Mouse (Mus musculus) 3T3-L1 (cell line): Measurements from ENCODE around the gene Cilp.
"Not testable (repeated sequence)": the region's sequence is repeated elsewhere in the genome, so short reads cannot be mapped to it uniquely, and the experiment has no call there.

Experiments
- DNase-seq: peaks from one replicate; pipeline ENCODE4 v3.0.0-alpha.2; 2015; ENCODE audit warnings: low read depth, low spot score

The Cilp gene

DNA sequence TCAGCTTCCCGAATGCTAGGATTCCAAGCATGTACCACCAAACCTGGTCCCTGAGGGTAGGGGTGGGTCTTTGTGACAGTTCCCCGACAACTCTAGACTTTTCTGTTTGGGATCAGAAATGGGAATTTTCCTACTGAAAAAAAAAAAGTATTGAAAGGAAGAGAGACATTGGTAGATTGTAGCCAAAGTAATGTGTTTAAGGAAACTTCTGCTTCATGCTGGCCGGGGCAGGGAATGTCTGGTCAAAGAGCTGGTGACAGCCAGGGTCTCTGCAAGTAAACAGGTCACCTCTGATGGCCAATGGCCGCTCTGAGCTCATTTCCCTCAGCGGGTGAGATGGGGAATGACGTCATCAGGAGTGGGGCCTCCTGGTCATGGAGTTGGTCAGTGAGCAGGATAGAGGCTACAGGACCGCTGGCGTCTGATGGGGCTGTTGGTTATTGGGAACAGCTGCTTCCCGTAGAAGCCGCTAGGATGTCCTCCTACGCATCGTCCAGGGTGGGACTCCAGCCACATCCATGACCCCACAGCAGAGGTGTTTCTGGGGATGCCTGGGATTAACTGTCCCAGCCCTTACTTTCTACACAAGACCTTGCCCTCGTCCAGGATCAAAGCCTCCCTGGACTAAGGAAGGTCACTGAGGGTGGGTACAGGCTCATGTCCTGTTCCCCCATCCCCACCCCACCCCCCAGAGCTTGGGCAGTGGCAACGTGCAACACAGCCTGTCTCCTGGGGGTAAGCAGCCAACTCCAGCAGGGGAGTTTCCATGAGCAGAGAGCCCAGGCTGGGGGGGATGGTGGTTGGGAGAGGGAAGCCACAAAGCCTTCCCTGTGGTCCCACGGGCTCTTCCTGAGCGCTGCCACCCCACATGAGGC is 17.2 kb upstream of the Cilp start:
- no peak for DNase-seq

DNA sequence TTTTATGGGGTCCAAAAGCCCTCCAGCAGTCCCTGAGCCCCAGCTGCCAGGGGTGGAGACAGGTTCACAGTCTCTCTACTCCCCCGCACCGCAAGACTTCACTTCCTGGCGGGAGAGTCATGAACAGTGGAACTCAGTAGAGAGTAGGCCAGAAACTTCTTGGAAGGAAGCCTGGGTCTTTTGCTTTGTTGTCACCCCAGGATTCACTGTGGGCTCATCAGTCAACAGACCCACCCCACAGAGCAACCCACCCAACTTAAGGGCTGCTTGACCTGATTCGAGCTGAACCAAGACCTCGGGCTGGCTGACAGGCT is 16.6 kb upstream of the Cilp start:
- no peak for DNase-seq

DNA sequence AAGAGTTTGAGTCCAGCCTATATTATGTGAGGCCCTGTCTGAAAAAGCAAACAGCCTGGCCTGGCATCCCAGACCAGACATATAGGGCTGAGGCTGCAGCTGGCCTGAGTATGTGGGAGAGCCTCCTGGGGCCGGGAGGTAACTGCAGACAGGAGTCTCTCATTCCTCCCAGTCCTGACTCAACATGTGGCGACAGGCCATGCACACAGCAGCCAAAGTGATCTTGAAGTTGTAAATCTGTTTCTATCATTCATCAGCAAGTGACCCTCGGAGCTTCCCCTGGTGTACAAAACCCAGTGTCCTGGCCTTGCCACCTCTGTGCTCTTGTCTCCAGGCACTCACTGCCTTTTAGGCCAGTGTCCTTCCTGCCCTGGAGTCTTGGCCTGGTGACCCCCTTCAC is 13.0 kb upstream of the Cilp start:
- peak; percentile 68 for DNase-seq

DNA sequence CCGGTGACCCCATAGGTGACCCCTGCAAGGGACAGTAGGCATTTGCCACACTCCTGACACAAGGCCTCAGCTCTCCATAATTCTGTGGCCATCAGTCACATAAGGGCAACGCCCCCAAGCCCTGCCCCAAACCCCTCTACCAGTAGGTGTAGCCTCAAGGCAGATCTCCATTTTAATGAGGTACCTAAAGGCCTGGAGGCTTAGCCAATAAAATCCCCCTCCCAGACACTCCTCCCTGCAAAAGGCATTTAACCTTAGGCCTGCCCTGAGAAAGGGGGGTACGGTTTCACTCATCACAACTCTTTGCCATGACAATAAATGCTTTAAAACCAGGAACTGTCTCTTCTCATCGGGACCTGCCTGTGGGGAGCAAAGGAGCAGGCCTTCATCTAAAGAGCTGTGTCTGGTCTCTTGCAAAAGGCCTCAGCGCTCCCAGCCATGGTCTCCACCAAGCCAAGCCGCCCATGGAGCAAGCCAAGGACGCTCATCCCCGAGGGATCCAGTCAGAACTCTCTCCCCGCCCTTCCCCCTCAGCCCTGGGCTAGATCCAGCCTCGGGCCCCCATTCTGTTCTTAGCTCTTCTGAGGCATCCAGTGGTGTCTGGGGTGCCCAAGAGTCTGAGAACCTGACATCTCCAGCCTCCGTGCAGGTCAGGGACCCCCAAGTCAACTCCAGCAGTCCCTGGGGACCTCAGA is 8.9 kb upstream of the Cilp start:
- no peak for DNase-seq

DNA sequence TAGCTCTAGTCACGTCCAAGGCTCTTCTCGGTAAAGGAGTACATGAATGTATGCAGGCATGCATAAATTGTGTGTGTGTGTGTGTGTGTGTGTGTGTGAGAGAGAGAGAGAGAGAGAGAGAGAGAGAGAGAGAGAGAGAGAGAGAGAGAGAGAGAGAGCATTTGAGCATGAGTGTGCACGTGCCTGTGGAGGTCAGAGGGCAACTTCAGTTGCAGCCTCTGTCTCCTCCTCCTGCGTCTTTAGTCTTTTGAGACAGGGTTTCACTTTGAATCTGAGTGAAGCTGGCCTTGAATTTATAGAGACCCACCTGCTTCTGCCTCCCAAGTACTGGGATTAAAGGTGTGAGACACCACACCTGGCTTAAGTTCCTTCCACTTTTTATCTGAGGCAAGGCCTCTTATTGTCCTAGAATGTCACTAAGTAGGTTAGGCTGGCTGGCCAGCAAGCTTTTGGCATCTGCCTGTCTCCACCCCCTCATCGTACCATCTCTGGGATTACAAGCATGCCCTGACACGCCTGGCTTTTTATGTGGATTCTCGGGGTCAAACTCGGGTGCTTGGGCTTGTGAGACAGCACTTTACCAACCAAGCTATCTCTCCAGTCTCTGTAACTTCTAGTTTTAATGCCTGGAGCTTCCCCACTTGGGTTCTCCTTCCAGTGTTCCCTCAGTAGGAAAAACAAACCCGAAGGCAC is 7.6 kb upstream of the Cilp start:
- DNase-seq, result no peak

DNA sequence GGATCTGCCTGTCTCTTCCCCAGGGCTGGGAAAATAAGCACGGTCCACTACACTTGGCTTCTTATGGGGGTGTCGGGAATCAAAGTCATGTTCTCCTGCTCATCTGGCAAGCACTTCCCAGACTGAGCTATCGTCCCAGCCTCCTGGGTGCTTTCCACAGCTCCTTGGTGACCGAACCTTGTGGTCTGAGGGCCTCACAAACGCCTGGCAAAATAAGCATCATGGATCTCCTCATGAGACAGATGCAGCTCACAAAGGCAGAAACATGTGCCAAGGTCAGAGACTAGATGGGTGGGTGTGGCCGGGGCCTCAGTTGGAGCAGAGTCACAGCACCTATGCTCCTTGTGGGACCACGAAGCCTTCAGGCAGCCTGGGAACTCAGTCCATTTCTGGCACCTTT is 5.6 kb upstream of the Cilp start:
- peak; percentile 14 for DNase-seq

DNA sequence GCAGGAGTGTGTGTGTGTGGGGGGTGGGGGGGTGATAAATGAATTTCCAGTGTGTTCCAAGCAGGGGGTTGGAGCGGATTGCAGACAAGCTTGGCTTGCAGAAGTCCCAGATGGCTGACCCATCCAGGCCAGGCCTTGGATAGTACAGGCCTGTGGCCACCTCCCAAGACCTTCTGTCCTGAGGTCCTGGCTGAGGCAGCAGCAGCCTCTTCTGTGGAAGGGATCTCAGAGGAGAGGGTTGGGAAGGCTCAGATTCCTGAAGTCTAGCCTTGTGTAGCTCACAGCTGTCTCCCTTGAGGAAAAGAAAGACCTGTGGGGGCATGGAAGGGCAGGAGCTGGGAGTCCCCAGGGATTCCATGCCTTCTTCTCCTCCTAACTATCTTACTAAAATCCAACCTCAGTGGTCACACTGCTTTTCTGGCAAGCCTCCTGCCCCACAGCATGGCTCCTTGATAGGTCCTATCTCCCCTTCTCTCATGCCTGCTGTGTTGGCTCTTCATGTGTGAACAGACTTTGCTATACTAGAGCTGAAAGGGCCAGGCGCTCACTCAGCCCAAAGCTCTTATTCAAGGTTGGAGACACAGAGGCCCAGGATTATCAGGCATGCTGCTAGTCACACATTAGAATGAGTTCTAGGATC is 3.3 kb upstream of the Cilp start:
- DNase-seq, result no peak

DNA sequence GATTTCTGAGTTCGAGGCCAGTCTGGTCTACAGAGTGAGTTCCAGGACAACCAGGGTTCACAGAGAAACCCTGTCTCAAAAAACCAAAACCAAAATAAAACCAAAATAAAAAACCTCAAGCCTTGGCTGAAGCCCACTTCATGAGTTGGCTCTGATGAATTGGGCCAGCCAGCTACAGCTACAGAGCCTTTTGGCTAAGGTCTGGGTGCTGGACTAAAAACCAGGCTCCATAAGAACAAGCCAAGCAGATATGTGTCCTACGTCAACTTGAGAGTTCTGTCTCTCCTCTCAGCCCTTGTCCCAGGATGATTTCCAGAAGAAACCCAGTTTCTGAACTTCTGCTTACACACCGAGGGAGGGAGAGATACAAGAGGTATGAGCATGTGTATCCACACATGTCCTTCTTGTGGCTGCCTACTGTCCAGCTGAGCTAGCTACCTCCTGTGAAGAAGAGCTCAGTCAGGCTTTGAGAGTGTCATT is 2.3 kb upstream of the Cilp start:
- no peak for DNase-seq

DNA sequence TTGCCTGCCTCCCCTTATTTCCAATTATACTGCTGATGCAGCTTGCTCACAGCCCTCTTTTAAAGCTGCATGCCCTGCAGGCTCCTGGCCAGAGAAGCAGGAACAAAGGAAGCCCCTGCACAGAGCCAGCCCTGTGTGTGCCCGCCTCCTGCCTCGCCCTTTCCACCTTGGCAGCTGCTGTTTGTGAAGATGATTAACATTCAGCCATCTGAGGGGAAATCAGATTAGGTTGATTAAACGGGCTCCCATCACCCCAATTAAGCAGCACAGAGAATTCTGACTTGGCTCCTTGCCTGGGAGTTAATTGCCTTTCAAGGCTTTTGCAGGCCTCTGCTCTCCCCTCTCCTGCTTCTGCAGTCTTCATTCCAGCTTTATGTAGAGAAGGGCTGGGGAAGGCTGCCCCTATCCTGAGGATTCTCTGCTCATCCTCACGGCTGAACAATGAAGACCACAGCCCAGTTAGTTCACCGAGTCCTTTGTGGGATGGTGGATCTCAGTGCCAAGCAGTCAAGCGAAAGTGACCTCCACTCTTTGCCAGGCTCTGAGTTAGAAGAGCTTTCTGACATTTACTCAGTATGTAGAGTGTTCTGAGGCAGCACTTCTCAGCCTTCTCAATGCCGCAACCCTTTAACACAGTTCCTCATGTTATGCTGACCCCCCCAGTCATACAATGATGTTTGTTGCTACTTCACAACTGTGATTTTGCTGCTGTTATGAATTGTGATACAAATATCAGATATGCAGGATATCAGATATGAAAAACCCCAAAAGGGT is 2.9 kb downstream of the Cilp start:
- DNase-seq, result no peak

DNA sequence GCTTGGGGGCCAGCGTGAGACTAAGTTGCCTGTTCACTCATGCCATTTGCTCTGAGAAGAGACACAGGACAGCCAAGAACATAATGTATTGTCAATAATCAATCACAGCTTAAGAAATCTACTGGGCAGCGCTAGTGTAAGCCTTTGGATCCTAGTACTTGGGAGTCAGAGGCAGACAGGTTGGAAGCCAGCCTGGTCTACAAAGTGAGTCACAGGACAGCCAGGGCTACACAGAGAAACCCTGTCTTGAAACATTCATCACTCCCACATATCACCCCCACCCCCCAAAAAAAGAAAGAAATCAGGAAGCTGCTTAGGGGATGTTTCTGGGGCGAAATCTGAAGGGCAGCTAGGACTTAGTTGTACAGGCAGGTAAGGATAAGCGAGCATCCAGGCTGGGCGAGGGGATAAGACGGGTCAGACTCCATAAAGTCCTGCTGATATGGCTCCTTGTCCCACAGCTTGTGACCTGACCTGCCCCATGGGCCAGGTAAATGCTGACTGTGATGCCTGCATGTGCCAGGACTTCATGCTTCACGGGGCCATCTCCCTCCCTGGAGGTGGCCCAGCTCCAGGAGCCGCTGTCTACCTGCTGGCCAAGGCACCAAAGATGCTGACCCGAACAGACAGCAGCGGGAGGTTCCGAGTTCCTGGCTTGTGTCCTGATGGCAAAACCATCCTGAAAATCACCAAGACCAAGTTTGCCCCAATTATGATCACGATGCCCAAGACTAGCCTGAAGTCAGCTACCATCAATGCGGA is 8.2 kb downstream of the Cilp start:
- peak; percentile 53 for DNase-seq

DNA sequence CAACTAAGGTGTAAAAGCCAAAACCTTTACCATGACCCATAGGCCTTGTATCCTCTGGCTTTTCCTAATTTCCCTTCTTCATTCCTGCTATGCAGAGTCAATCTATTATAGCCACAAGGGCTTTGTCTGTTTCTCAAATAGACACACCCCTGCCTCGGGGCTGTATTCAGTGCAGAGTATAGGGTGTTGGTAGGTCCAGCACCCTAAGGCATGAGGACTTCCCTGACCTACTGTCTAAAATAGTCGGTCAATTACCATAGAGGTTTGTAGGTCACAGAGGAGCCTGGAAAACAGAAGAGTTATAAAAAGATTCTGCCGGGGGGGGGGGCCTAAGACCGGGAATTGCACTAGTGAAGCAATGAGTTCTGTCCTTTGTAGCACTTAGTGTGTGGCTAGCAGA is 8.9 kb downstream of the Cilp start:
- DNase-seq, result no peak

DNA sequence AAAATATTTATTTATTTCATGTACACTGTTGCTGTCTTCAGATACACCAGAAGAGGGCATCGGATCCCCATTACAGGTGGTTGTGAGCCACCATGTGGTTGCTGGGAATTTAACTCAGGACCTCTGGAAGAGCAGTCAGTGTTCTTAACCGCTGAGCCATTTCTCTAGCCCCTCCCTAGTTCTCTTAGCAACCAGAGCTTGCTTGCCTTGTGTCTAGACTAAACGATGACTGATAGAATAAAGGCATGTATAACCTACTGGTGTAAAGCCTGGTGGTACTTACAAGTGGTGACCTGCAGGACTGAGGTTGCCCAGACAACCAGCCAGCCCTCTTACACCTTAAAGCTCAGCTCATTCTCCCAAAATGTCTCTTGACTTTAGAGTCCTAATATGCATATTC is 9.9 kb downstream of the Cilp start:
- DNase-seq, result not testable (repeated sequence)

DNA sequence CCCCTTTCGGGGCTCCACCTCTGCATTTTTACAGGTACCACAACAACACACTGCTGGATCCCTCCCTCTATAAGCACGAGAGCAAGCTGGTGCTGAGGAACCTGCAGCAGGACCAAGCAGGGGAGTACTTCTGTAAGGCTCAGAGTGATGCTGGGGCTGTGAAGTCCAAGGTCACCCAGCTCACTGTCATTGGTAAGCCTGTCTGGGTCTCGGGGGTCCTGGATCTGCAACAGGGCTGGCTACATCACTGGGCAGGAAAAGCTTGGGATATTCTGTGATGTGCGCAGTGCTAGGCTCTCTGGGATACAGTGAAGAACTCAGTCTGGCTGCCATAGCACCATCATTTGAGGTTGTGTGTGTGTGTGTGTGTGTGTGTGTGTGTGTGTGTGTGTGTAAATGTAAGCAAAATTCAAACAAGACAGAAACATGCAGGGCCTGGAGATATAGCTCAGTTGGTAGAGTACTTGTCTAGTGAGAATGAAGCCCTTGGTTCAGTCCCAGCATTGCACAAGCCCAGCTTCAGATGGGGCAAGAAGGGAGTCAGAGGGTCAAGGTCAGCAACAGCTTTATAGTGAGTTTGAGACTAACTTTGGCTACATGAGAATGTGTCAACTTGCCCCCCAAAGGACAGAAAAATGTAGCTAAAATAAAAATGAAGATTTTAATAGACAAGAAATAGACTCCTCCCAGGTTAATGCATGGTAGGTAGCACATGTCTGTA is 11.0 kb downstream of the Cilp start:
- DNase-seq, result no peak

DNA sequence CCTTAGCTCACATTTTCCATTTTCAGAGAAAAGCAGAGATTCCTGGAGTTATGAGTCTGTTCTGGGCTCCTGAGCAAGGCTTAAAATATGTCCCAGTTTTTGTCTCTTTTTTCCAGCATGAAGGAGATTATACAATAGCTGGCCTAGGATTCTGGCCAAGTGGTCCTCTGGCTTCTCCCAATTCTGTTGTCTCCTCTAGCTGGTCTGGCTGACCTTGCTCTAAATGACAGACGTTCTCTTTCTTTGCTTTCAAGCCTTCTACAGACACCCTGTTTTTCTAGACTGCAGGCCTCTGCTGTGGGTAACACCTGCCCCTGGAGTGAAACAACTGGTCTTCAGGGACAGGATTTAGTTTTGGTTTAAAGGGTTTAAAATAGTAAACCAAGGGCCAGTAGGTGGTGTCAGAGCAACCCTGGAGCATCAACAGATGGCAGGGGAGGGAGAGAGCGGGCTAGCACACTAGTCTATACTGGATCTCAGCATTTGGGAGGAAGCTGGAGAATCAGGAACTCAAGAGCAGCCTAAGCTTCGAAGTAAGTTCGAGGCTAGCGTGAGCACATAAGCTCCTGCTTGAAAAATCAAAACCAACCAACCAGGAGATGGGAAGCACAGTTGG is 16.7 kb downstream of the Cilp start:
- DNase-seq, result peak; percentile 24

DNA sequence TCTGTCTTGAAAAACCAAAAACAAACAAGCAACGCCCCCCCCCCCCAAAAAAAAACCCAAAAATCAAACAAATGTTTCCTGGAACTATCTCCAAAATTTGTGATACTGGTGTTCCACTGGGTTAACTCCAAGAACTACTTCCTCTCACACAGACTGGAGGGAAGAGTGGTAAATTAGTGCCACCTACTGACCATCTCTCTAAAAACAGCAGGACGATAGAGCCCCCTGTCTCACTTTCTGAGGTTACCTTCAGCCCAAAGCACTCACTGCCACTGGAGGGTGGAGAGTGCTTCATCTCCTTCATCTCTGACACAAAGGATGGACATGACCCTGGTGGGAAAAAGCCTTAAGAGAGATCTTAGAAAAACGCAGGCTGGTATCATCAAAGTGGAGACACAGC is 18.3 kb downstream of the Cilp start:
- DNase-seq, result peak; percentile 81

DNA sequence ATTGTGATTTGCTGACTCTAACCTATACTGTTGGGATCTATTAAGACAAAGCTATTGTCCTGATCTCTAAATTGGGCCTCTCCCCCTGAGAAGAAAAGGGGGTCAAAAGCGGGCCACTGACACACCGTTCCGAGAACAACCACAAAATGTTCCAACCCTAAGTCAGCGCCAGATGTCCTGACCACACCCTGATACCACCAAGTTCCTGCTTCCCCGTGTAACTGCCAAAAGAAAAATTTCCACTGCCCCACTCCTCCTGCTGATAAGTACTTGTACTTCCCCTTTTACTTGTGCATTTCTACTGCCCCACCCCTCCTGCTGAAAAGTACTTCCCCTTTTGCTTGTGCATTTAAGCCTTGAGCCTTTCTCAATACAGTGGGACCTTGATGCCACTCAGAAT is 23.3 kb downstream of the Cilp start:
- not testable (repeated sequence) for DNase-seq

DNA sequence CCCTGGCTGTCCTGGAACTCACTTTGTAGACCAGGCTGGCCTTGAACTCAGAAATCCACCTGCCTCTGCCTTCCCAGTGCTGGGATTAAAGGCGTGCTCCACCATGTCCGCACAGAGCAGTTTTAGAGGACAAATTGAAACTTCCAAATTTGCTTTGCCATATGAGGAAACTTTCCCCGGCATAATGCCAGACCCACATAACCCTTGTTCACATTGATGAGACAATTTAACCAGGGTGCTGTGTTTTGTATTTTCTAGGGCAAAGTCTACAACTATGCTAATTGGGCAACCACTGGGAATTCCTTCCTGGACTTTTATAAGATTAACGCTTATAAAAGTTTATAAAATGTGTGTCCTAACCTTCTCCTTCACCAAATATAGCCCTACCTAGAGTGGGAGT is 25.0 kb downstream of the Cilp start:
- DNase-seq, result no peak

DNA sequence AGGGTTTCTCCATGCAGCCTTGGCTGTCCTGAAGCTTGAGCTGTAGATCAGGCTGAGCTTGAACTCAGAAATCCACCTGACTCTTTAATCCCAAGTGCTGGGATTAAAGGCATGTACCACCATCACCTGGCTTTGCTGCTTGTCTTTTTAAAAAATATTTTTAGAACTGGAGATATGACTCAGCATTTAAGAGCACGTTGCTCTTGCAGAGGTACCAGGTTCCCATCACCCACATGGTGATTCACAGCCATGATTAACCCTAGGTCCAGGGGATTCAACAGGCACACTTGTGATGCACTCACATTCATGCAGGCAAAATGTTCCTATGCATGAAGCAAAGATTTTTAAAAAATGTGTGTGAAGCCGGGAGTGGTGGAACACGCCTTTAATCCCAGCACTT is 27.4 kb downstream of the Cilp start:
- DNase-seq, result peak; percentile 39

DNA sequence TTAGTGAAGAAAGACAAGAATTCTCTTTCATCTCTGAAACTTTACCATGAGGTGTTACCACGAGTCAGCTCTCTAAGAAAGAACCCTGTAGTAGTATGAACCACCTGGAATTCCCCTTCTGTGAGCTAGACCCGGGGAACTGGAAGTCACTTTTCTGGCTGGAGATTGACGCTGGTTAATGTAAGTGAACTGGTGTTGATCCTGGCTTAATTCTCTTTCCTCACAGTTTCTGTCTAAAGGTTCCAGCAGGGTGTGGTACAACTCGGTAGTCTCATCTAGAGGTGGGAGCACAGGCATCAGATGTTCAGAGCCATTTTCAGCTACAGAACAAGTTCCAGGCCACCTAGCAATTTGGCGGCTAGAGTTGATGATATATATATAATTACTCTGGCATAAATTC is 28.1 kb downstream of the Cilp start:
- peak; percentile 59 for DNase-seq
